Mouse (Mus musculus) gastrocnemius, postnatal 4 days (tissue): ENCODE results near the gene Rtn2. TPM values are rescaled to one million over a fixed set of nuclear protein-coding genes. Genes with fewer than 3 reads are reported as not detected.
"Not testable (repeated sequence)": the region's sequence is repeated elsewhere in the genome, so short reads cannot be mapped to it uniquely, and the experiment has no call there.

ENCODE experiments used
- DNase-seq, 2 experiments: peaks; one replicate each; pipeline ENCODE4 v3.0.0; 2021 to 2022; ENCODE audit warnings: low spot score in 2 of 2, mixed read lengths in 2 of 2
- total RNA-seq, 2 experiments: library from RNA; stranded (reverse); gene quantifications; 2 replicates each; pipeline ENCODE4 v1.2.3; 2021

Rtn2 gene
- total RNA-seq, 2 experiments from 2014 or later = 473 to 501 TPM

DNA sequence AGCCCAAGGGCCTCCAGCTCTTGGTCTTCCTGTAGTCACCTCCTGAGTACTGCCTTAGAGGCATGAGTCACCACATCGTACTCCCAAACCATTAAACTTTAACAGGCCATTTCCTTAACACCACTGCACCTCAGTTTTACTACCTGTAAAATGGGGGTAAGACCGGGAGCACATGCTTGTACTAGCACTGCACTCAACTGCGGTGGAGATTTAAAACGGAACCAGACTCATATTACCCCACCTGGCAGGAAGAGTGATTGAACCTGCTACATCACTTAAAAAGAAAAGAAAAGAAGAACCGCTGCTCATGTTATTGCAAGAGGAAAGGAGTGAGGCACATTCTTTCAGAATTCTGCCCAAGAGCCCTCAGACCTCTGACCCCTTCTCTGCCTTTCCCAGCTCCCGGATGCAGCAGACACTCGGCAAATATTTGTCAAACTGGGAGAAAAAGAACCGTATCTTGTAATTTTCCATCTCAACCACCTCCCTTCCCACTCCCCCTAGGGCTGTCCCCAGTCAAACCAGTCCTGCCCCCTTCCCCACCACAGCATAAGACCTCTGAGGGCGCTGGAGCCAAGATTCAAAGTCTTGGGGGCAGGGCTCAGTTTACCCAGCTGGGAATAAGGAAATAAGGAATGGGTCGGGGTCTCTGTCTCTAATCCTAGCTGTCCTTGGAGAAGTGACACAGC lies 13.3 kb upstream of the Rtn2 start:
- no peak for DNase-seq

DNA sequence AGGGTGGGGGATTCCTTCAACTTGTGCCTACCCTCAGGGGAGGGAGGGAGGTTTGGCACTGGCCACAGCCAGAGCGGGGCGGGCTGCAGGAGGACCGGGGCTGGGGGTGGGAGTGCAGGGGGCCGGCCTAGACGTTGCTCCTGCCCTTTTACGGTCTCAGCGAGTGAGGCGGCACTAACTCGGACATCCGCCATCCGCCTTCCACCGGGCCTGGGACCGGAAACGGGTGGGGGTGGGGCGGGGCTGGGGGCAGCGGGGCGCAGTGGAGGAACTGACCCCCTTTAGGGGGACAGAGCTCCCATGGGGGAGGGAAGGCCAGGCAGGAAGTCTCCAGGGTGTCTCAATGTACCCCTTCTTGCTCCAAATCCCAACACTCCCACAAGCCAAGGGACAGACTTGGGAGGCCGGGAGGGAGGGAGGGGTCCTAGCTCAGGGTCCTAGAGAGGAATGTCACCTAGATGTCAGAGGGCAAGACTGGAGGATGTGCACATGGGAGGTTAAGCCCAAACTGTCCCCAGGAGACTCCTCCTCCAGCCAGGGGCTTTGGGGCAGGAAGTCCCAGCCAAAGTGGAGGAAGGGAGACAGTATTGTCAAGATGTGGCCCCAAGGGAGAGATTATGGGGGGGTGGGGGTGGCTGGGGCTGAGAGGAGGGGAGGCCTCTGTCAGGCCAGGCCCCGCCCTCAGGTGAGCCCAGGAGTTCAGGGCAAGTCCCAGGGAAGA lies 12.5 kb upstream of the Rtn2 start:
- DNase-seq = peak in 1 of 2 experiments; percentile 62

DNA sequence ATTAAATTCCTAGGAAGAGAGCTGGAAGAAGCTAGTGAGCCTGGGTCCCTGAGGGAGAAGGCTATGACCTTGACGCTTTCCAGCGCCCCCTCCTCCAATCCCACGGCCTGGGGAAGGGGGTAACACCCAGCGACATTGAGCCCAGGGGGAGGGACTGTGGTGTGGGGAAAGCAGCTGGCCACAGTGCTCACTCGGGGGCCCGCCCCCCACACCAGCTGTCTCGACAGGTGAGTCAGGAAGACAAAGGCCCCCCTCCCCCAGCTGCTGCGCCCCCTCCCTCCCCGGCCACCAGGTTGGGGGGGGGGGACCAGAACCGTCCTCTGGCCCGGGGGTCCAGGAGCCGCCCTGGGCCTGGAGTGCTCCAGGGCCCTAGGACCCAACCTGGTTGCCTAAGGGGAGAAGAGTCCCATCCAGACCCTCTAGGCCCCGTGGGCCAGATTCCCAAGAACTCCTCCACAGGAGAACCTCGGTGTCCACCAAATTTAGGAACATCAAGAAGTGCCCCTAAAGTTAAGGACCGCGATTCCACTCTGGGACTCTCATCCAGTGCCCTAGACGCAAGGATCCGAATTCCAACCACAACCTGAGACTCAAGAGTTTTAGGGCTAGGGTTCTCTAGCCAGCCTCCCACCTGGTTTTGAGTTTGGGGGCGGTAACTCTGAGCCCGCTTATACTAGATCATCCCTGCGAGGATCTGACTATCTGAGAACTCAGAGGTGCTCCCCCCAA lies 11.8 kb upstream of the Rtn2 start:
- DNase-seq = no peak

DNA sequence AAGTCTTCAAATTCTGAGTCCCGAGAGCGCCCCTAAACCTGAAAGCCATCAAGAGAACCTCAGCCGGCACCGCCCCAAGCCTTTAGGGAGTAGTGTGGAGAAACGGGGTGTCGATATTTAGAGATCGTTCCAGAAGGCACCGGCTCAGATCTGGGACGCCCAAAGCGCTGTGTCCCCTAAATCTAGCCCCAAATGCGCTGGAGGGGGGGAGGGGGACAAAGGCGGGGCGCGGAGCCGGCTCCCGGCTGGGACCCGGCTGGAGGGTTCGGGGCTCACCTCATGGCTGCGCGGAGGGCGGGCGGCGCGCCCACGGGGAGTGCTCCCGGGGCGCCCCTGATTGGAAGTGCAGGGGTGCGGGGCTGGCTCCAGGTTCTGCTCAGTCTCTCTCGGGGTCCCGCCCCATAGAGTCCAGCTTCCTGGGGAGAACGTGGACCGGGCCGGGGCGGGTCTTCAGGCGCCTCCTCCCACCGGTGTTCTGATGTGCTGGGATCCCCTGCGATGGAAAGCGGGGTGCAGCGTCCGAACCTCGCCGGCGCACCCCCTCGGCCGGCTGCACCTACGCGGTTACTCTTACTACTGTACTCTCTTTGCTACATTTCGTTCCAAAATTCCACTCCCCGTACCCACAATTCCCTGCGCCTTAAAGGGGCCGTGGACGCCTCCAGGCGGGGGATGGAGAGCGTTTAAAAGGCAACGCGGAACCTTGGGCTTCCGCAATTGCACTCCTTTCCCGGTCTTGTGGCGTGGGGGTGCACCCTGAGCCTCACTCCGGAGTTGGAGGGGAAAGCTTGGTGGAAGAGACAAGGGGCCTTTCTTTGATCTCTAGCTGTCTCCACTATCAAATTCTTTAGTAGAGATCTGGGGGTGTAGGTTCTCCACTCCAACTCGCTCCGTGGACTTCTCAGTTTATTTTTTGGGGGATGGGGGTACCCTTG lies 10.9 kb upstream of the Rtn2 start, which contains the start of gene Vasp:
Gene Vasp (minus strand): TSS at position 580 of the 935 bp plus-strand sequence.
- DNase-seq = peak; percentile 53 to 78

DNA sequence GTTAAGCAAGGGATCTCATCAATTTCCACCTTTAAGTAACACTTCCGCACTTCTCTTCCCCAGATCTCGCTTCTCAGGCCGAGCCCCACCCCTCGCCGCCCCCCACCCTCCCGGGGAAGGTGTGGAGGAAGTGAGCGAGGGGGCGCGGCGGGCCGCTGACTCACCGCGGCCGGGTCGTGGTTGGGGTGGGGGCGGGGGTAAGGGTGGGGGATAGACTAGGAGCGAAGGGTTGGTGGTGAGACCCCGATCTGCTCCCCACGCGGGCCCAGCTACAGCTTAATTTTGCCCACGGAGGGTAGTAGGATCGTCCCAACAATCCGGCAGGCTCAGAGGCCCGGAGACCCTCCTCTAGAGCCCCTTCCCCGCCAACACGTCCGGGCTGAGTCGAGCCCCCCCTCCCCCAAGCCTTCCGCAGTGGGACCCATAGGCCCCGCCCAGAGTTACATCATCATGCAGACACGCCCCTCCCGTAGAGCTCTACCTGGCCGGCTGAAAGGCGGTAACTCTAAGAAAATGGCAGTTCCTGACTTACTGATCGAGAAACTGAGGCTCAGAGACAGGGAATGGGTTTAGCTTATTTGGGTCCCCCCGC lies 10.2 kb upstream of the Rtn2 start:
- DNase-seq = no peak

DNA sequence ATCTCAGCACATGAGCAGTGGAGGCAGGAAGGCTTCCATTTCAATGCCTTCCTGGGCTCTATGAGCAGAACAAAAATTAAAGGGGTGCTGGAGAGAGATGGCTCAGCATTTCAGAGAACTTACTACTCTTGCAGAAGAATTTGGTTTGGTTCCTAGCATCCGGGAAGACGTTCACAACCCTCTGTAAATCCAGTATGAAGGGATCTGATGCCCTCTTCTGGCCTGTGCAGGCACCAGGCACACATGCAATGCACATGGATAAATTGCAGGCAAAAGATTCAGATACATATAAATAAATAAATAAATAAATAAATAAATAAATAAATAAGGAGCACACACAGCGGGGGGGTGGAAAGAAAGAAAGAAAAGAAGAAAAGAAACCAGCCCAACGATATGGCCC lies 6.2 kb upstream of the Rtn2 start:
- no peak for DNase-seq

DNA sequence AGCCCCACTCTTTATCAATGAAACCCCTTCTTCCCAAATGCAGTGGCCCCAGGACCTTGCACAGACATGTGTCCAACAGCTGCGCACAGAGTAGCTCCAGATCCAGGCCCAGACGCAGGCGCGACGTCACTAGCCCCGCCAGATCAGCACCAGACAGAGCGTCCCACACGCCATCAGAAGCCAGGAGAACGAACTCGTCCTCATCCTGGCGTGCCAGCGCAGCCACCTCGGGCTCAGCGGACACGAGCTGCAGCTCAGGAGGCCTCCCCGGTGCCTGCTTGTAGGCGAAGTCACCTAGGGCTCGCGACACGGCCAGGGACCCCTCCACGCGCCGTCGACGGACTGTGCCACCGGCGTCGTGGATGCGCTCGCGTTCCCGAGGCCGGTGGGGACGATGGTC lies 3.4 kb upstream of the Rtn2 start:
- DNase-seq = no peak

DNA sequence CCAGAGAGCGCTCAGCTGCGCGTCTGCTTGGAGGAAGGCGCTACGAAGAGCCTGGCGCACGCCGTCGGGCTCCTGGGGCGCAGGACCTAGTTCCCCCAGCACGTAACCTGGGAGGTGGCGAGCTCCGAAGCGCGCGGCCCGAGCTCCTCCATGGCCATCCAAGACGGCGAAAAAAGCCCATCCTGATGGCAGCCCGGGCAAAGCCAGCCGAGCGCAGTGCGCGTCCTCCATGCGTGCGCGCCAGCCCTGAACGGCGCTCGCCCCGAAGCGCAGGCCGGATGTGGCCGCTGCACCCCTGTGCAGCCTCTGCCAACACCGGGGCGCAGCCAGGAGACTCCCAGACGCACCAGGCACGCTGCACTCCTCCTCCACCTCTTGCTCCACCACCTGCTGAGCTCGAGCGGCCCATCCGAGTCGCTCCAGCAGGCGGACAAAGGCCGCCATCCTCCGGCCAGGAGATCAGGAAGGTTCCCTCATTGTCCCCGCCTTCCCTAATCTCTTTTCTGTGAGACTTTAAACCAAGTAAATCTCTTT lies 2.8 kb upstream of the Rtn2 start, which contains the start of gene Ppm1n:
Gene Ppm1n (minus strand): TSS at position 484 of the 534 bp plus-strand sequence.
- no peak for DNase-seq

DNA sequence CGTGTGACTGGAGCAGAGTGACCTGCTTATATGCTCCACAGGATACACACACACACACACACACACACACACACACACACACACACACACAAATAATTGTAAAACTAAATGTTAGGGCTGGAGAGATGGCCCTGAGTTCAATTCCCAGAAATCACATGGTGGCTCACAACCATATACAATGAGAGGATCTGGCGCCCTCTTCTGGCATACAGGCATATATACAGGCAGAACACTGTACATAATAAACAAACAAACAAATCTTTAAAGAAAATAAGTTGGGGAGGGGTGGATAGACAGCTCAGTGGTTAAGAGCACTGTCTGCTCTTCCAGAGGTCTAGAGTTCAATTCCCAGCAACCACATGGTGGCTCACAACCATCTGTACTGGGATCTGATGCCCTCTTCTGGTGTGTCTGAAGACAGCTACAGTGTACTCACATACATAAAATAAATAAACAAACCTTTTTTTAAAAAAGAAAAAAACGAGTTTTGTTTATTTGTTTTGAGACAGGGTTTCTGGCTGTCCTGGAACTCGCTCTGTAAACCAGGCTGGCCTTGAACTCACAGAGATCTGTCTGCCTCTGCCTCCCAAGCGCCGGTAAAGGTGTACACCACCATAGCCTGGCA lies 632 bp upstream of the Rtn2 start:
- not testable (repeated sequence) for DNase-seq

DNA sequence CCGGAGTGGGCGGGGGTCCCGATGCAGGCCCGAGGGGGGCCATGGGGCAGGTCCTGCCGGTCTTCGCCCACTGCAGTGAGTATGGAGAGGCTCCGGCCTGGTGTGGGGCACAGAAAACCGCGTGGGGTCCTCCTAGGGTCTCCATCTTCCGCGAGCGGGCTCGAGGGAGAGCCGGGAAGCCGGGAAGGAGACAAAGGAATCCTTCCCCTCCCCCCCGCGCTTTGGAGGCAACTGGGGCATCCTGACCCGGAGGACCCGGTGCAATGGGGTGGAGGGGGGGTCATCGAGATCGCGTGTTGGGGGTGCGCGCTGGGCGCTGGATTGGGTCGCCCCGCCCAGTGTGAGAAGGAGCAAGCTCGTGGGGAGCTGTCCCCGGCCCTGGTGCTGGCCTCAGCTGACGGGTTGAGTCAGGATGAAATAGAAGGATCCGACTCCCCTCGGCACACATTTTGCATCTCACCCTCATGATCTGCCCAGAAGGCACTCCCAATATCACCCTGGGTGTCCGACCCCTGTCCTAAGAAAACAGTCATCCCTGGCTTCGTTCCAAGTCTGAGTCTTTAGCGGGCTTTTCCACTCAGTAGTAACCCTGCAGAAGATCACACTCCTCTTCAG lies 474 bp downstream of the Rtn2 start:
- peak in 1 of 2 experiments; percentile 71 for DNase-seq

DNA sequence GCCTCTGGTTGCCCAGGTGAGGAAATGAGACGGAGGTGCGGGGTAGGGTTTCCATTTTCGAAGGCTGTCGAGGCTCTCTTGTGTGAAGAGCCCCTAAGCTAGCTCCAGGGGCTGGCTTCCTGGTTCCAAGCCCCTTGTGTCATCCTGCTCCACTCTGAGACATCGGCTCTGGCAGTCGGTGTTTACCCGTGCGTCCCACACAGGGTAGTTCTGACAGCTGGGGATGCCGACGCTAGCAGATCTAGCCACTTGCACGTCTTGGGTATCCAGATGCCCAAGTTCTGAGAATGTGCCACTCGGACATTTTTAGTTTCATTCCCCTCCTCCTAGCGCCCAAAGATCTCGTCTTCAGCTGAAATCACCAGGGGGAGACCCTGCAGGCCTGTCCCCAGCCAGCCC lies 981 bp downstream of the Rtn2 start:
- DNase-seq = no peak

DNA sequence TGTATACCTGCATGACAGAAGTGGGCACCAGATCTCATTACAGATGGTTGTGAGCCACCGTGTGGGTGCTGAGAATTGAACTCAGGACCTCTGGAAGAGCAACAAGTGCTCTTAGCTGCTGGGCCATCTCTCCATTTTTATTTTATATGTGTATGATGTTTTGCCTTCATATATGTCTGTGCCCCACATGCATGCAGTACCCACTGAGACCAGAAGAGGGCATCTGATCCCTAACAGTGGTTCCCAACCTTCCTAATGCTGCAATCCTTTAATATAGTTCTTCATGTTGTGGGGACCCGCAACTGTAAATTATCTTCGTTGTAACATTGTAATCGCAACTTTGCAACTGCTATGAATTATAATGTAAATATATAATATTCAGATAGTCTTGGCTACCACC lies 2.3 kb downstream of the Rtn2 start:
- DNase-seq = peak in 1 of 2 experiments; percentile 62

DNA sequence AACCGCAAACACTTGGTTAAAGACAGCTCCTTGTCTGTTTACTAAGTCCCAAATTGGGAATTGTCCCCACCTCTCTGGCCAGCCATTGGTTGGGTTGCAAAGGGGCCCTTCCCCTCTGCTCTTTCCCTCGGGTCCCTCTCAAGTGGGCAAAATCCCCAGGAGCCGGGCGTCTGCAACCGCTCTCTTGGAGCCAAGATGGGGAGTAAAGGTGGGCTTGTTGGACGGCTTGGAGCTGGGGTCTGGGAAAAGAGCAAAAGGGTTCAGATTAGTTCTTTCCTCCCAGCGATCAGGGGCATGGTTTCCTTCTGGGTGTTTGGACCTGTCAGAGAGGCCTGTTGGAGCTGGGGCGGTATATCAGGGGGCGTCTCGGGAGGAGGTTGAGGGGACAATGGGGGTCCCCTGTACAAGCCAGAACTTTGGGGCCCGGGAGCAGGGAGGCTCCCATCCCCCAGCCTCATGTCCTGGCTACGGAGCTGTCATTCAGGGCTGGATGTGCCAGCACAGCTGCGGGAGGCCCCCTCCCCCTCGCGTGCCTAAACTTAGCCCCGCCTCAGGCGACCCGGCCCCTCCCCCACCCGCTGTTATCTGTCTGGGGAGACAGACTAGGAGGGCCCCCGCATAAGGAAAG lies 8.7 kb downstream of the Rtn2 start:
- peak; percentile 66 to 83 for DNase-seq

DNA sequence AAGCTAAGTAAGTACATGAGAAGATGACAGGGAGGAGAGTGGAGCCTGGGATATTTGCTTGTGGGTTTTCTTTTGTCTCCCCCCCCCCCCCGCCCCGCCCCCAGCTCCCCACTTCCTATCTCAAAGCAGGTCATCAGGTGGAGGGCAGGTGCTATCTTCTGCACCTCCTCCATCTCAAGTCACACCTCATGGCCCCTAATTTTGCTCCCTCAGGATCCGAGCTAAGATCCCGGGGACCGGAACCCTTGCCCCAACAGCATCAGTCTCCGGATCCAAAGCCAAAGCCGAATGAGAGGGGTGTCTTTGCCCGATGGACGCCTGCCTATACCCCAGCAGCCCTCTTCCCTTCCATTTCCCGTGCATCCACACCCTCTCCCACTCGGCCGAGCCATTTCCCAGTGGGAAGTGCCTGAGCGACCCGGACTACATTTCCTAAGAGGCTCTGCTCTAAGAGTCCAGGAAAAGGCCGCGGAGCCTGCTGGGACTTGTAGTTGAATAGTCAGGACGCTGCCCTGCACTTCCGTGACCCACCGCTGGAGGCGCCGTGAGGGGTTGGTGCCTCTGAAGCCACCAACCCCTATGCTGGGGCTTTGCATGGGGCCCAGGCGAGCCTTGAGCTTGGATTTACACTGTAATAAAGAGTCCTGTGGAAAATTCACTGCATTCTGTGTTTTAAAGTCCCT lies 13.2 kb downstream of the Rtn2 start:
- DNase-seq = peak; percentile 92 to 97

DNA sequence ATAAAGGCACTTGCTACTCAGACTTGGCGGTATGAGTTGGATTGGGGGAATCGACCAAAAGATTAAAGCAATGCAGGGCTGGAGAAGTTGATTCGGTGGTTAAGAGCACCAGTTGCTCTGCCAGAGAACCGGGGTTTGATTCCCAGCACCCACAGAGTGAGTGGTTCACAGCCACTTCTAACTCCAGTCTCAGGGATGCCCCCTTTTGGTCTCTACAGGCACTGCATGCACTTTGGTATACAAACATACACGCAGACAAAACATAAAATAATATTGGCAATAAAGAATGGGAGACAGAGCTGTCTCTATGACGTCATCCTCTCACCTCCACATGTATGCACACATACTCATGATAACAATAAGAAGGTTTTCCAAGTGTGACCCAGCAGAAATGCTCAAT lies 14.6 kb downstream of the Rtn2 start:
- peak in 1 of 2 experiments; percentile 6 for DNase-seq

DNA sequence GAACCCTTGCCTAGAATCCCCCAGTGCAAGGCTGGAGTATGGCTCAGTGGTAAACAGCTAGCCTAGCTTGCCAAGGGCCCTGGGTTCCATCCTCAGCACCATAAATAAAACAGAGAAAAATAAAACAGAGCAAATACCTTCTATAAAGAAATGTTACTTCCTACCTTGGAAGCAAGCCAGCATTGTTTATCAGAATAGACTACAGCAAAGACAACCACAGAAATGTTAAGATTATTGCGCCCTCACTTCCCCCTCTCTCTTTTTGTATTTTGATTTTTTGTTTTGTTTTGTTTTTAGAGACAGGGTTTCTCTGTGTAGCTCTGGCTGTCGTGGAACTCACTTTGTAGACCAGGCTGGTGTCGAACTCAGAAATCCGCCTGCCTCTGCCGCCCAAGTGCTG lies 15.4 kb downstream of the Rtn2 start:
- DNase-seq = no peak

DNA sequence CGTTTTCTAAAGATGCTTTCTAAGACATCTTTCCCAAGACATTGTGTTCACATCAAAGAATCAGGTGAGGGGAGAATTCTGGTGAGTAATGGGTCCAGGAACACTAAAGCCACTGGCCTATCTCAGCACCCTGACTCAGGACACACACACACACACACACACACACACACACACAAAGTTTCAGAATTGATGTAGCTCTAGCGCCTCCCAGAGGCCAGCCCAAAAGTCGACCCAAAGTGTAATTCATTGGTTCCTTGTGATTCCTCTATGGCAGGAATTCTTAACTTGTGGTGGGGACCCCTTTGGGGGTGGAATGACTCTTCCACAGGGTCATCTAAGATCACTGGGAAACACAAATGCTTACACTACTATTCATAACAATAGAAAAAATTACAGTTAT lies 16.8 kb downstream of the Rtn2 start:
- DNase-seq = peak in 1 of 2 experiments; percentile 51
